Comparison of ENCODE assay signal across 21 mouse cellular contexts in genomic region chr3:27635776-27636175, GRCm38 (mm10).
DNase-seq lines count a peak whose midpoint lies in the region; ATAC-seq and TF ChIP-seq lines count a peak whose summit lies in the region.
"Had no signal": no experiment of that assay in that cellular context is flagged by ENCODE, and none has a peak within 500 bp of the region (broad histone marks: within the 10 kb centered on the region; RNA-seq: fewer than 3 reads in every experiment).

No protein-coding gene starts in this region.

- no peak for TF ChIP-seq CTCF in heart, adult 2 months (IDR thresholded peaks at IDR 0.05)

- no peak overlapping the region for H3K4me2 ChIP-seq in heart, embryonic 11.5 days
- H3K4me2 ChIP-seq in midbrain, embryonic 11.5 days: no peak overlapping the region
- H3K4me2 ChIP-seq in midbrain, embryonic 13.5 days (replicated peaks): no peak overlapping the region
- H3K4me2 ChIP-seq: forebrain, embryonic 15.5 days; heart, embryonic 15.5 days; limb, embryonic 15.5 days; lung, embryonic 14.5 days had no signal

- H3K4me3 ChIP-seq in heart, embryonic 11.5 days (ENCODE audit: low read depth, low read length): no peak overlapping the region
- no peak overlapping the region for H3K4me3 ChIP-seq in heart, adult 2 months
- no peak overlapping the region for H3K4me3 ChIP-seq in midbrain, embryonic 11.5 days (ENCODE audit: low read depth, low read length)
- no peak overlapping the region for H3K4me3 ChIP-seq in midbrain, embryonic 13.5 days (replicated peaks)
- H3K4me3 ChIP-seq: forebrain, embryonic 15.5 days; heart, embryonic 15.5 days; layer of hippocampus, adult 2 months; limb, embryonic 15.5 days had no signal

- H3K27me3 ChIP-seq in heart, embryonic 11.5 days (ENCODE audit: control insufficient read depth, insufficient read depth, low read length): no peaks in the 10 kb centered on the region
- H3K27me3 ChIP-seq in heart, adult 2 months (ENCODE audit: control insufficient read depth, insufficient read depth, low read length): no peaks in the 10 kb centered on the region
- H3K27me3 ChIP-seq in midbrain, embryonic 11.5 days (ENCODE audit: control insufficient read depth, insufficient read depth, low read length): no peaks in the 10 kb centered on the region
- no peaks in the 10 kb centered on the region for H3K27me3 ChIP-seq in midbrain, embryonic 13.5 days
- H3K27me3 ChIP-seq: forebrain, embryonic 15.5 days; heart, embryonic 15.5 days; limb, embryonic 15.5 days had no signal

- peaks cover 6% of the 10 kb centered on the region; the same call in 1 of the 2 replicates for H3K79me2 ChIP-seq in heart, adult 2 months (replicated peaks; ENCODE audit: control insufficient read depth, insufficient read depth, low read length)

- intact Hi-C loops in heart, adult 2 months (cut with DNase I): no loop called here

- ATAC-seq in heart, embryonic 11.5 days (replicated peaks; ENCODE audit: insufficient number of reproducible peaks, low FRiP score, low TSS enrichment): no peak
- ATAC-seq in midbrain, embryonic 11.5 days (ENCODE audit: low FRiP score): no peak
- ATAC-seq in midbrain, embryonic 13.5 days: no peak
- ATAC-seq: CD4-positive, CD25-positive, alpha-beta regulatory T cell, adult 4 months; forebrain, embryonic 15.5 days; intestine, postnatal 0 days had no signal

- TF ChIP-seq POLR2A in heart, adult 2 months (IDR thresholded peaks at IDR 0.05; ENCODE audit: insufficient read depth, low read depth, low read length): no peak

- whole genome bisulfite sequencing in heart, embryonic 11.5 days (ENCODE audit: insufficient replicate concordance): 18% methylated on average over 3 of the region's 3 CpGs
- WGBS in heart, adult 2 months: 64% methylated on average over 3 of the region's 3 CpGs
- WGBS in midbrain, embryonic 11.5 days: 35% methylated on average over 3 of the region's 3 CpGs
- 25% methylated on average over 3 of the region's 3 CpGs for WGBS in midbrain, embryonic 13.5 days

- peaks cover 41% of the 10 kb centered on the region for H3K4me1 ChIP-seq in heart, embryonic 11.5 days (ENCODE audit: control insufficient read depth, insufficient read depth, low read length)
- peaks cover 18% of the 10 kb centered on the region for H3K4me1 ChIP-seq in heart, adult 2 months (ENCODE audit: control insufficient read depth, insufficient read depth, low read length)
- H3K4me1 ChIP-seq in midbrain, embryonic 11.5 days (ENCODE audit: control insufficient read depth, insufficient read depth, low read length): peaks cover 5% of the 10 kb centered on the region; the same call in 1 of the 2 replicates
- peaks cover 14% of the 10 kb centered on the region for H3K4me1 ChIP-seq in midbrain, embryonic 13.5 days (replicated peaks)

- H3K36me3 ChIP-seq in heart, embryonic 11.5 days (ENCODE audit: control insufficient read depth, insufficient read depth, low read length): no peaks in the 10 kb centered on the region; the same call in none of the 2 replicates
- H3K36me3 ChIP-seq in heart, adult 2 months (ENCODE audit: control insufficient read depth, insufficient read depth, low read length): peaks cover 12% of the 10 kb centered on the region
- no peaks in the 10 kb centered on the region for H3K36me3 ChIP-seq in midbrain, embryonic 11.5 days (ENCODE audit: control insufficient read depth, insufficient read depth, low read length)
- H3K36me3 ChIP-seq in midbrain, embryonic 13.5 days: 0 out of 2 replicates have a peak, but pooled peaks cover 4% of the 10 kb centered on the region
- H3K36me3 ChIP-seq: forebrain, embryonic 15.5 days; heart, embryonic 15.5 days had no signal

- DNase-seq in heart, adult 2 months: no peak
- DNase-seq in midbrain, embryonic 11.5 days (ENCODE audit: low spot score, missing footprints): peak; percentile 81
- peak; percentile 58 for DNase-seq in embryo, embryonic 11 days
- DNase-seq in thymus, postnatal 25 days: no peak
- DNase-seq in layer of hippocampus, adult 8-10 months (ENCODE audit: low spot score in 2 of 2): no peak
- DNase-seq: cerebellum, postnatal 14 days; heart, postnatal 4 days; kidney, postnatal 25 days; lung, embryonic 14.5 days; right cerebral cortex, adult 18-20 months; right cerebral cortex, postnatal 4 days; thymus, postnatal 4 days had no signal

- TF ChIP-seq EP300 in heart, adult 2 months (IDR thresholded peaks at IDR 0.05; ENCODE audit: insufficient read depth, low read depth, low read length): no peak

- H3K27ac ChIP-seq in heart, embryonic 11.5 days (ENCODE audit: low read depth, low read length): no peak overlapping the region
- no peak overlapping the region for H3K27ac ChIP-seq in heart, adult 2 months
- H3K27ac ChIP-seq in midbrain, embryonic 11.5 days (ENCODE audit: low read depth, low read length): no peak overlapping the region
- H3K27ac ChIP-seq in midbrain, embryonic 13.5 days: no peak overlapping the region
- H3K27ac ChIP-seq: forebrain, embryonic 15.5 days; heart, embryonic 15.5 days; layer of hippocampus, adult 2 months; limb, embryonic 15.5 days; liver, embryonic 14.5 days had no signal

- 0 out of 2 replicates have a peak overlapping the region, but pooled peaks have one; percentile 12 for H3K9ac ChIP-seq in heart, embryonic 11.5 days (ENCODE audit: low read depth, low read length)
- H3K9ac ChIP-seq in heart, adult 2 months (ENCODE audit: low read depth, low read length): no peak overlapping the region
- no peak overlapping the region for H3K9ac ChIP-seq in midbrain, embryonic 11.5 days (ENCODE audit: low read length)
- H3K9ac ChIP-seq in midbrain, embryonic 13.5 days (replicated peaks): no peak overlapping the region
- H3K9ac ChIP-seq: forebrain, embryonic 15.5 days; heart, embryonic 15.5 days; limb, embryonic 15.5 days; liver, embryonic 14.5 days; lung, embryonic 14.5 days had no signal

- no peaks in the 10 kb centered on the region for H3K9me3 ChIP-seq in heart, embryonic 11.5 days (replicated peaks; ENCODE audit: control insufficient read depth, low read length)
- H3K9me3 ChIP-seq in midbrain, embryonic 11.5 days (ENCODE audit: control insufficient read depth, low read length): no peaks in the 10 kb centered on the region
- H3K9me3 ChIP-seq in midbrain, embryonic 13.5 days: no peaks in the 10 kb centered on the region
- H3K9me3 ChIP-seq: forebrain, embryonic 15.5 days; heart, embryonic 15.5 days; limb, embryonic 15.5 days had no signal

Comparison
In these comparisons a context has a peak if more than half of its experiments do, and no peak if none do; other contexts are left out.
1. DNase-seq: peak in midbrain, embryonic 11.5 days (single experiment) and embryo, embryonic 11 days (single experiment); none in heart, adult 2 months (0 of 2), thymus, postnatal 25 days (single experiment) and layer of hippocampus, adult 8-10 months (0 of 2).